Mouse (Mus musculus): ENCODE measurements around the gene Efcab8. TPM values are rescaled to one million over a fixed set of nuclear protein-coding genes. Genes with fewer than 3 reads are reported as not detected.

The Efcab8 gene
- polyA plus RNA-seq, 1 experiment from 2014 or later: 0.83 TPM

- peaks cover 21% of the 10 kb centered on the region for H3K27me3 ChIP-seq
- no peak for ATAC-seq
- in situ Hi-C loops (cut with MboI; ENCODE audit: low pct_unique_long_range_greater_than_20kb): no loop called here
- ChIA-PET CTCF (no interaction called here), POLR2A (interaction anchor here (0.6 kb wide), 1 partner anchor 74 kb away, joined by 5 read pairs; no protein-coding TSS in a partner anchor)
- no peak for TF ChIP-seq CTCF (IDR thresholded peaks at IDR 0.05)
- no peak for DNase-seq (ENCODE audit: low read depth, low spot score)
Measured at GRCm38 (mm10) chr2:153860315-153860714, 80.6 kb downstream of the Efcab8 start.

DNA sequence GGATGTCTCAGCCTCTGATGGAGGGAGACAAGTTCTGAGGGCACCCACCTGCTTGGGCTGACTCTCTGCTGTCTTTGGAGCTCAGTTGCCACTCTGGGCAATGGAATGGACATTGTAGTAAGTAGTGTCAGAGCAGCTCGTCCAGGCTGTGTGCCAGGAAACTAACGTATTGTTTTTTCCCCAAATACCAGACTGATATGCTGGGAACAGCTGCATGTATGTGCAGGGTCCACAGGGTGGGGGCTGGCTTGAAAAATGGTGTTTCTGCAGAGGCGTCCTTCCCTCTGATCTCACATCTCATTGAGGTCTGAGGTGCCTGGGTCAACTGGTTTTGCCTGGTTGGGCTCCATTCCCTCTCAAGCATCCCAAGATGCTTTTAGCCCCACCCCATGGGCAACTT, 81.0 kb downstream of the Efcab8 start:
- H3K27me3 ChIP-seq: peaks cover 23% of the 10 kb centered on the region
- in situ Hi-C loops (cut with MboI; ENCODE audit: low pct_unique_long_range_greater_than_20kb): no loop called here
- ATAC-seq (no peak), DNase-seq (ENCODE audit: low read depth, low spot score) (no peak)
- no peak for TF ChIP-seq CTCF (IDR thresholded peaks at IDR 0.05)
- ChIA-PET POLR2A (interaction anchor here (0.6 kb wide), 1 partner anchor 73 kb away, joined by 5 read pairs; no protein-coding TSS in a partner anchor), CTCF (no interaction called here)

GRCm38 (mm10) chr2:153861960-153862359, 82.2 kb downstream of the Efcab8 start:
- POLR2A ChIA-PET: no interaction called here
- in situ Hi-C loops (cut with MboI; ENCODE audit: low pct_unique_long_range_greater_than_20kb): no loop called here
- ATAC-seq: no peak
- no peak for DNase-seq (ENCODE audit: low read depth, low spot score)
- H3K27me3 ChIP-seq: peaks cover 14% of the 10 kb centered on the region
- TF ChIP-seq CTCF (IDR thresholded peaks at IDR 0.05): no peak
- CTCF ChIA-PET: no interaction called here

DNA sequence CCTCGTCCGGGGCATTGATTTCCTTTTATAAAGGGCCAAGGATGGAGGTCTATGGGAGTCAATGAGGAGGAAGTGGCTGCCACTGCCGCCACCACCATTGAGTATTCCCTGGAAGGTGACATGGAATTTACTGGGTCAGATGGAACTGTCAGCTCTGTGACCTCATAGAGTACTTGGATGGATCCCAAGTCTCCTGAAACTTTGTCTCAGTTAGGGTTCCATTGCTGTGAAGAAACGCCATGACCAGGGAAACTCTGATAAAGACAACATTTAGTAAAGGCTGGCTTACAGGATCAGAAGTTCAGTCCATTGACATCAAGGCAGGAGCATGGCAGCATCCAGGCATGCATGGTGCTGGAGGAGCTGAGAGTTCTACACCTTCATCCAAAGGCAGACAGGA, 91.3 kb downstream of the Efcab8 start, which contains the start of gene Sun5:
Gene Sun5, minus strand, starts transcription at position 101 of the 400 bp plus-strand sequence.
- in situ Hi-C loops (cut with MboI; ENCODE audit: low pct_unique_long_range_greater_than_20kb): no loop called here
- no peak for TF ChIP-seq CTCF (IDR thresholded peaks at IDR 0.05)
- POLR2A ChIA-PET: interaction anchor here (1.3 kb wide), 1 partner anchor 12 kb away, joined by 3 read pairs; no protein-coding TSS in a partner anchor
- DNase-seq (ENCODE audit: low read depth, low spot score) (no peak), ATAC-seq (no peak)
- CTCF ChIA-PET: no interaction called here
- peaks cover 4% of the 10 kb centered on the region for H3K27me3 ChIP-seq

DNA sequence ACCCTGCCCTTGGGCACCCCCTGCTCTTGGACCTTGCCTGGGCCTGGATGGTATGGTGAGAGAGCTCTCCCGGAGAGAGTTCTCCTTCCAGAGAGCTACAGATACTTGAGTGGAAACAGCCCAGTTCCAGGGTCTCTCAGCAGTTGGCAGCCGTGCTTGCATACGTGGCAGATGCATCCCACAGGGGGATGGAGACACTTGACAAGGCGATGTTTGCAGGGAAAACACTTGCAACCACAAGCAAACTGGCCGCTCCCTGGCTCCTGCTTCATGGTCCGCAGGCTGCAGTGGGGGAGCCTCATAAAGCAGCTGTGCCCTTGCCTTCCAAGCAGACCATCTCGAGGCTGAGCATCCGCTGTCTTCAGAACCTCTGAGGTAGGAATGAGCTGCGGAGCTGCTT, 95.0 kb downstream of the Efcab8 start, which contains the start of gene Bpifb2:
Gene Bpifb2, plus strand, starts transcription at position 301 of the 400 bp plus-strand sequence.
- no peak for ATAC-seq
- POLR2A ChIA-PET: no interaction called here
- H3K27me3 ChIP-seq: peaks cover 11% of the 10 kb centered on the region
- CTCF ChIA-PET: no interaction called here
- TF ChIP-seq CTCF (IDR thresholded peaks at IDR 0.05): no peak
- in situ Hi-C loops (cut with MboI; ENCODE audit: low pct_unique_long_range_greater_than_20kb): no loop called here
- no peak for DNase-seq (ENCODE audit: low read depth, low spot score)

Other genes with a start within 250 kb of the Efcab8 start
- gene Nol4l, start 250.0 kb upstream of the Efcab8 start, polyA plus RNA-seq (2021): 17.8 TPM
- 36.7 TPM for gene Commd7, start 147.2 kb upstream of the Efcab8 start, polyA plus RNA-seq (2021)
- 1.6 TPM for gene Dnmt3b, start 130.5 kb upstream of the Efcab8 start, polyA plus RNA-seq (2021)
- gene Dnmt3c, start 83.3 kb upstream of the Efcab8 start, polyA plus RNA-seq (2021): 0.05 TPM
- gene Mapre1, start 38.7 kb upstream of the Efcab8 start, polyA plus RNA-seq (2021): 118 TPM
- gene Sun5, start 91.2 kb downstream of the Efcab8 start, polyA plus RNA-seq (2021): not detected
- not detected for gene Bpifb2, start 95.1 kb downstream of the Efcab8 start, polyA plus RNA-seq (2021)
- gene Bpifb6, start 120.5 kb downstream of the Efcab8 start, polyA plus RNA-seq (2021): not detected
- not detected for gene Bpifb3, start 138.3 kb downstream of the Efcab8 start, polyA plus RNA-seq (2021)
- not detected for gene Bpifb4, start 158.3 kb downstream of the Efcab8 start, polyA plus RNA-seq (2021)
- not detected for gene Bpifa6, start 195.0 kb downstream of the Efcab8 start, polyA plus RNA-seq (2021)
- not detected for gene Bpifa2, start 228.3 kb downstream of the Efcab8 start, polyA plus RNA-seq (2021)

Measured in Patski (cell line).